Mouse (Mus musculus) NIH3T3 (cell line): ENCODE data around the gene Fcrlb.
"Not testable (repeated sequence)": the region's sequence is repeated elsewhere in the genome, so short reads cannot be mapped to it uniquely, and the experiment has no call there.

Source experiments
- DNase-seq: peaks from one replicate; pipeline ENCODE4 v3.0.0-alpha.2; 2012; ENCODE audit warnings: low read depth

The Fcrlb gene

DNA sequence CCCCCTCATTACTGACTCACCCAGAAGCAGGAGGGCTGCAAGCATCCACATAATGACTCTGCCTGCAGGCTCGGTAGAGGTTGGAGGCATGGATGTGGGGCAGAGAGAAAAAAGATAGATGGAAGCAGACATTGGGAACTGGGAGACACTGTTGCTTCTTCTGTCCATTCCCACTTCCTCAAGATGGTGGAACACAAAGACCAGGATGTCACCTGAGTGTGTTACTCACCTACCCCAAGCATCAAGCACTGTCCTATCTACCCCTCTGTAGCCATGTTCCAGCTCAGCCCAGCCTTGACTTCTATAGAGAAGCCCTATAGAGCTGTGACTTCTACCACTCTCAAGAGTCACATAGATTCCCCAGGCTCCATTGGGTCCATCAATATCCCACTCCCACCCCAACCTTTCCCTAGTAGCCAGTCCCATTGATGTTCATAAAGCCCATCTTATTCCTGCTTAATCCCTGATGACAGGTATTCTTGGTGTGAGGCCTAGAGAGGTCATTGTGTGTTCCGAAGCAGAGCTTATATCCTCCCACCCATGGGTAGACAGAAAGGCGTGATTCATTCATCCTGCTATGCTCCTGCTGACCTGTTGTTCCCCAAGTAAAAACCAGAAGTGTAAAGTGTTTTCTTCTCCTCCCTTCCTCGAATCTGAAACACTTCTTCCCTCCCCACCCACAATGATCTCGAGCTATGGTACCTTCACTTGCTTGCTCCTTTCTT is at the start of gene Fcrlb:
Gene Fcrlb (minus strand): TSS at position 51 of the 725 bp plus-strand sequence.
- DNase-seq, result peak; percentile 60

DNA sequence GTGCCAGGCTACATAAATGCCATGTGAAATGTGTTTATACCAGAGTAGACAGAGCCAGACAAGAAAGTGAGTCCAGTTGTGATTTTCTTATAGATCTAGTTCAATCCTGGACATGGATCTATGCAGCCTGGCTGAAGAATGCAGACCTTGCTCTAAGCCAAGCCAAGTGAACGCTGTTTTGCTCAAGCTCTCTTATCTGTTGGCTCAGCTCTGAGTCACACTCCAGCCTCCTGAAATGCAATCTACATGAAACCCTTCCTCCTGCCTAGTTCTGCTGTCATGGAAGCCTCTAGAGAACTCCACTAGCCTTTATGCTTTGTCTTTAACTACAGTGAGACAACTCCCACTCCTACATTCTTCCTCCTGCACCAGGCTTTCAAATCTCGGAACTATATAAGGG is 49.6 kb upstream of the Fcrlb start:
- peak; percentile 73 for DNase-seq

DNA sequence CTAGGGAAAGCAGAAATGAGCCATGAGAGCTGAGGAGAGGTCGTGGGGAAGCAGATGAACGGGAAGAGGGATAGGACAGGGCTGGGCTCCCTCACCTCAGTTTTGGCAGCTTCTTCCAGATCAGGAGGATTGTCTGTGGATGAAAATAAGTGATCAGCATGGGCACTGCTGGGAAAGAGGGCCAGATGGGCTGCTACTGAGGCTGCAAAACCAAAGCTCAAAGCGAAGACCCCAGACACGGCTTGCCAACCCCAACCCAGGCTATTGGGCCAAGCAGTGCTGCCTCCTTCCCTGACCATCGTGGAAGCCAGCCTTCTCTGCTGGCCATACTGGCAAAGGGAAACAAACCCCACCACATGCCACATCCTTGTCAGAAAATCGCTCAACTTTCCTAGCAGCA is 48.4 kb upstream of the Fcrlb start:
- no peak for DNase-seq

DNA sequence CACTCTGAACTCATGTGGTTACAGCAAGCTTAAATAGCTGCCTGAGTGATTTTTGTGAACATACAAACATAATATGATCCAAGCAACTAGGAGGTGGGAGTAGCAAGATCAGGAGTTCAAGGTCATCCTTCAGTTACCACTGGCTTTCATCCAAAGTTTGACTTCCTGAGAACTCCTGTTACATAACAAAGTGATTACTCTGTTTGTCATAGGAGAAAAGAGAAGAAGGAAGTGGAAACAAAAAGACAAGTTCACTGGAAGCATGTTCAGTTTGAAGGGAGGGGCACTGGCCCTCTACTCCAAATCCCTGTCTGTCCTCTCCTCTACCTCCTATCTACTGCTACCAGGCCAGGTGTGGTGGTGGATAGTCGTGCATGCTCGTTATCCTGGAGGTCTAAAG is 47.0 kb upstream of the Fcrlb start:
- DNase-seq, result peak; percentile 27

DNA sequence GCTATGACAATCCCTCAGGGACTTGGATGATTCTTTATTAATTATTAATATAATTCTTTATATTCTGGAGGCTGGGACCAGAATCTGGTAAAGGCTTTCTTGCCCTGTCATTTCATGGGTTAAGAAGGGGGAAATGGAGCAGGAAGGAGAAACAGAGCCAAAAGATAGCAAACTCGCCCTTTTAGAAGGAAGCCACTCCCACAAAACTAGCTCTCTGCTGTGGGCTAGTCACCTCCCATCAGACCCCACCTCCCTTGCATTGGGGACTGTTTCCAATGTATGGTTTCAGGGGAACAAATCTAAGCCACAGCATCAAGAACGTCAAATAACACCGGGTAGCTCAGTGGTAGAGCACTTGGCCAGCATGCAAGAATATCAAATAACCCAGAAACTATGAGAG is 45.5 kb upstream of the Fcrlb start:
- no peak for DNase-seq

DNA sequence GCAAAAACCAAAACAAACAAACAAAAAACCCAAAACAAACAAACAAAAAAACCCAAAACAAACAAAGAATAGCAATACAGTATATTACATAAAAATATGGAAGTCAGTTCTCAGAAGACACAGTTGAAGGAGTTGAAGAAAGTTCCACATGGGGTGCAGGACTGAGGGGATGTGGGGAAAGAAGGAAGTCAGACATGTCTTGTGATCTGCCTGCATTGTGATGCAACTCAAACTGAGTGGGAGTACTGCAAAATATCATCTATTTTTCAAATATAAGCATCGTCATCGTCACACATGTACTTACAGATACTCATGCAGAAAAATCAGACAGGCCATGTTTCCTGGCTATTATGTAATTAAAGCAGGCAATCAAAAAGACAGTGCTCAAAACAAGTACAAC is 40.5 kb upstream of the Fcrlb start:
- no peak for DNase-seq

DNA sequence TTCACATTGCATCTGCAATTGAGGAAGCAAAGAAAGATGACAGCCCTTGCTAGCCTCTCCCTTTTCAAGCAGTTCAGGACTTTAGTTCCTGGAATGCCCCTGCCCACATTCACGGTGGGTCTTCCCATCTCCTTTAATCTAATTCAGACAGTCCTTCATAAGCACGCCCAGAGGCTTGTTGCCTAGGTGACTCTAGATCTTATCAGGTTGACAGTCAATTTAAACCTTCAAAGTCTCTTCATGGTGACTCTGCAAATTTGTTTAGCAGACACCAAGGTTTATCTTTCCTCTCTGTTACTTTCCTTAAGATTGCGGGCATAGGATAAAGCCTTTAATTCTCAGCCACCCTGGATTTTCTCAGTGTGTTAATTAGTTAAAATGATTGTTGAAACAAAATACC is 38.0 kb upstream of the Fcrlb start:
- DNase-seq, result no peak

DNA sequence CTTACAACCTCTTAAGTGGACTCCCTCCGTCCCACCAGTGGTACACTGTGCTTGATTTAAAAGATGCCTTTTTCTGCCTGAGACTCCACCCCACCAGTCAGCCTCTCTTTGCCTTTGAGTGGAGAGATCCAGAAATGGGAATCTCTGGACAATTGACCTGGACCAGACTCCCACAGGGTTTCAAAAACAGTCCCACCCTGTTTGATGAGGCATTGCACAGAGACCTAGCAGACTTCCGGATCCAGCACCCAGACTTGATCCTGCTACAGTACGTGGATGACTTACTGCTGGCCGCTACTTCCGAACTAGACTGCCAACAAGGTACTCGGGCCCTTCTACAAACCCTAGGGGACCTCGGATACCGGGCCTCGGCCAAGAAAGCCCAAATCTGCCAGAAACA is 32.2 kb upstream of the Fcrlb start:
- not testable (repeated sequence) for DNase-seq

DNA sequence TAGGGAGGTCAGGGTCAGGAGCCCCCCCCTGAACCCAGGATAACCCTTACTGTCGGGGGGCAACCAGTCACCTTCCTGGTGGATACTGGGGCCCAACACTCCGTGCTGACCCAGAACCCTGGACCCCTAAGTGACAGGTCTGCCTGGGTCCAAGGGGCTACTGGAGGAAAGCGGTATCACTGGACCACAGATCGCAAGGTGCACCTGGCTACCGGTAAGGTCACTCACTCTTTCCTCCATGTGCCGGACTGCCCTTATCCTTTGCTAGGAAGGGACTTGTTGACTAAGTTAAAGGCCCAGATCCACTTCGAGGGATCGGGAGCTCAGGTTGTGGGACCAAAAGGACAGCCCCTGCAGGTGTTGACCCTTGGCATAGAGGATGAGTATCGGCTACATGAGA is 31.4 kb upstream of the Fcrlb start:
- DNase-seq, result not testable (repeated sequence)

DNA sequence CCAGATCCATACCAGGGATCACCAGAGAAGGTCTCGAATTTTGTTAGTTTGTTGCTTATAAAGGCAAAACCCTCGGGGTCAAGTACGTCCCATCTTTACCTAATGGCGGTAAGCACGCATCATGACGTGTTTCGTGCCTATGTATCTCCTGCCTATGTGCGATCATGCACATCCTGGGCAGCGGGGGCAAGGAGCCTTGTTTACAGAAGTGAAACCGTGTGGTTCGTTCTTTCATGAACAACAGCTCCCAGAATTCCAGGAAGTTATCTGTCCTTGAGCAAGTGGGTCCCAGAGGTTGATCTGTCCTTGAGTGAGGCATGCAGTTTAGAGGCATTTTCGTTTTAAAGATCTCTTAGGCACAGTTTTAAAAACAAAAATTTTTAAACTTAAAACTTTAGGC is 26.5 kb upstream of the Fcrlb start:
- DNase-seq, result no peak

DNA sequence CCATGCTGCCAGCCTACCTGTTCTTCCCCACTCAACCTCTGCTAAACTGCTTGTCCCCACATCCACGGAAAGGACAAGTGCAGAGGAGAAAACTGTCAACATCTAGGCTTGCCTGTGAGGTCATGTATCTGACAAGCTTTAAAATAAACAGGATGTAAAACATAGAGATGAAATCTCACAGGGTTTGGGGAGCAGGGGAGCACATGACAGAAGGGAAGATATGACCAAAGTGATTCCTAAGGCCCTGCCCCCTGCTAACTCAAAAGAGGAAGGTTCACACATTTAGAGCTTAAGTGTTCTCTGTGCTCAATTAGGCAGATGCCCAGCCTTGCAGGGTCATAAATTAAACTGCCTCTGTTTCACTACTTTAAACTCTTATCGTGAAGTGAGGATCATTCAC is 21.6 kb upstream of the Fcrlb start:
- no peak for DNase-seq

DNA sequence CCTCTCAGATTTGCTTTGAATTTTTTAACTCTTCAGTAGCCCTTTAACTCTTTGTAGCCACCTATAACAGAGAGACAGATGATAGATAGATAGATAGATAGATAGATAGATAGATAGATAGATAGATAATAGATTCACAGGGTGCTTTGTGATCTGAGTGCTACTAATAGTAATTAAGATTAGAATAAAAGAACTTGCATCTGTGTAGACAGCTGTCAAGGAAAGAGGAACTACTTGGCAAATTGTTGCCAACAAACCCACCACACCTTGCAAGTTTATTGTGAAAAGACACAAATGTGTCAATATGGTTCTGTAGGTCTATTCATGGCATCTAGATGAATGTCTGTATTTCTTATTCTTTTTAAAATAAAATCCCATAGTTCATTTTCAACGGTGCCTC is 21.2 kb upstream of the Fcrlb start:
- DNase-seq, result no peak

DNA sequence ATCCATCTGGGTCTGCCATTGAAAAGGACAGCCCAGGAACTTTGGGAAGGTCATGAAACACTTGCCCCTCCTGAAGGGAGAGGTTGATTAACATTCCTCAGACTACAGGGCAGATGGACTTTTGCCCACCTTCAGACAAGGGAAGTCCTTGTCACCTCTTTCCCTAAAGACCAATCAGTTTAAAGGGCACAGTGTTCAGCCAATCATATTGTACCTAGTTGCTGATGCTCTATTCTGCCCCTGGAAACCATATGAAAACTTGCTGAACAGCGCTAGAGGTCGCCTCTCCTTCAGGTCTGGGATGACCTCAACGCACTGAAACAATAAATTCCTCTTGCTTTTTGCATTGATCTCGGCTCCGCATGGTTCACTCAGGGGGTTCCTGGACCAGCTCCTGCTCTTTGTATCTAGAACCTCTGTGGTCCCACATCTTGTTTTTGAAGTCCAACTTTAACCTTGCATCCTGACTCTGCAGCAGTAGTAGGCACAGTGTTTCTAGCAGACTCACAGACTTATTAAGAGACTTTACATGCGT is 20.7 kb upstream of the Fcrlb start:
- DNase-seq, result no peak

DNA sequence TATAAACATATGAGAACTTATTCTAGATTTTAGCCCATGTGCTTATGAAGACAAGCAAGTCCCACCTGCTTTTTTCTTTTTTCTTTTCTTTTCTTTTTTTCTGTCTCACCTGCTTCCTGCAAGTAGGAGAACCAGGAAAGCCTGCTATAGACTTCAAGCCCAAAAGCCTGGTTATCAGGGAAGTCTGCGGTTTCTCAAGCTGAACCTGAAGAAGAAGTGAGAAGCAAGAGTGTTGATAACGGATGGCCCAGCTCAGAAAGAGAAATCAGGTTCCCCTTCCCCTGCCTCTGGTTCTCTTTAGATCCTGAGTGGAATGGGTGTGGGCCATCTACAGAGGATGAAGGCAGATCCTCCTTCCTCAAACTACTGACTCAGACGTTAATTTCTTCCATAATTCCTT is 19.3 kb upstream of the Fcrlb start:
- DNase-seq, result no peak

DNA sequence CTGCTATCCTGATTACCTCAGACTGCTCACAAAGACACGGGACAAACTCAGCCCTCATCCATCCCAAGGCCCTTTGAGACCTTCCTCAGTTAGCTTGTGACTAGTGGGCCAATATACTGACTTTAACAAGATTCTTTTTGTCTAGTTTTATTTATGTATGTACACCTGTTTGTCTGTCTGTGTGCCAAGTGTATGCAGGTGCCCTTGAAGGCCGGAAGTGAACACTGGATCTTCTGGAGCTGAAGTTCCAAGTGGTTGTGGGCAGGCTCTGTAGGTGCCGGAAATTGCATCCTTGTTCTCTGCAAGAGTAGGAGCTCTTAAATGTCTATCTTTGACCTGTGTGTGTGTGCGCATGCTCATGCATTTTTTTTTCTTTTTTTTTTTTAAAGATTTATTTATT is 16.5 kb upstream of the Fcrlb start:
- no peak for DNase-seq

DNA sequence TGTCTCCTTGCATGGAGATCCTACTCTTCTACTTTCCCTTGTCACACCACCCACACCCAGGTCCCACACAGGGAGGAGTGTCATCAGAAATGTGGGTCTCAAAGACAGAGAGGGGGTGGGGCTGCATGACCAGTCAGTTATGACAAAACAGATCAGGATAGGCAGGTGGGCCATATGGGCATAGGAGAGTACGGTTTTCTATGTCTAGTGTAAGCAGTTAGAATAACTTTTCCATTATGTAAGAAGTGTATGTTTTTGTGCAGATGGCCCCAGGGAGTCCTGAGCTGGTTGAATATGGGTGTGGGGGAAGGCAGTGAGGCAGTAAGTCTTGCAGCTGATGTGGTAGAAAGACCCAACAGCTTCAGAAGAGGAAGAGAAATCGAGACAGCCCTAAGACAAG is 15.7 kb upstream of the Fcrlb start:
- DNase-seq, result no peak

DNA sequence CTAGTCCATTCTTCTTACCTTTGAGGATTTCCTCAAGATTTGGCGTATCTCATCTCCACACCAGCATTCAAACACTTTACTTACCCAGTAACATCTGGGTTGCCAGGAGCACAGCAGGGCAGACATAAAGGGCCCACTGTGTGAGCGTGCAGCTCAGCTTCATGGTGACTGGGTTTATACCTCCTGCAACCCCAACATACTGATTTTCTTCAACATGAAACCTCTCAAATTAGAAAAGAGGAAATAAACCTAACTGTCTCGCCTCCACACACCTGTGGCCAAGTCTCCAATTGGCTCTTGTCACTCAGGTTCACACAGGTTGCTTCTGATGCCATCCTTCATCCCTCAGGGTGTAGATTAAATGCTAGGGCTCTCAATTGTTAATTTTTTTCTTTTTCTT is 14.6 kb upstream of the Fcrlb start, which contains the start of gene Fcrla:
Gene Fcrla (minus strand): TSS at position 206 of the 400 bp plus-strand sequence.
- no peak for DNase-seq

DNA sequence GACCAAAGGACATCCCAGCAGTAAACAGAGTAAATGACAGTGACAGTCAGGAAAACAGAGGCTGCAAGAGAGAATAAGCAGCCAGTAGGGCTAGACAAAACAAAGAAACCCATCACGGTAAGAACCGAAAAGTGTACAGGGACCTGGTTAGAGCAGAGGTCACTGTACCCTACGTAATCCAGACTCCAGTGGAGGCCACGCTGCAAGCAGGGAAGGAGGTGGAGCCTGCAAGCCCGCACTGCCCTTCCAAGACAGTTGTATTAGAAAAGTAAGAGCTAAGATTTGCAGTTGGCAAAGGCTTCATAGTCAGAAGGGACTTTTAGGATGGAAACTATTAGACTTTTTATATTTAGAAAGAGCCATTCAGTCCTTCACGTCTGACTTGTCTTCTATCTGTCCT is 14.2 kb upstream of the Fcrlb start:
- no peak for DNase-seq

DNA sequence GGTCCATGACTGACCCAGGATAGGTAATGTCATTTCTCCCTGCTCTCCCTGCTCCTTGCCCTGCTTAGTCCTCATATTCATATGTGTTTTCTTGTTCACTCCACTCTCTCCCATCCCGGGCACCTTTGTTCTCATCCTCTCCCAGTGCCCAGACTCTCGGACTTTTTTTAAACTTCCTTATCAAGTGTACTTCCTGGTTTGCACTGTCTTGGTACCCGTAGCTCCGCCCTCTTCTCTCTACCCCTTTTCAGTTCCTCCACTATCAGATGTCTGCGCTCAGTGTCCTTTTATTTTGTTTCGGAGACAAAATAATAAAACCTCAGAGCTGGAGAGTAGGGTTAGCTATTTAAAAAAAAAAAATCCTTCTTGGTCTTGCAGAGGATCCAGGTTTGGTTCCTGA is 11.7 kb upstream of the Fcrlb start:
- DNase-seq, result no peak

DNA sequence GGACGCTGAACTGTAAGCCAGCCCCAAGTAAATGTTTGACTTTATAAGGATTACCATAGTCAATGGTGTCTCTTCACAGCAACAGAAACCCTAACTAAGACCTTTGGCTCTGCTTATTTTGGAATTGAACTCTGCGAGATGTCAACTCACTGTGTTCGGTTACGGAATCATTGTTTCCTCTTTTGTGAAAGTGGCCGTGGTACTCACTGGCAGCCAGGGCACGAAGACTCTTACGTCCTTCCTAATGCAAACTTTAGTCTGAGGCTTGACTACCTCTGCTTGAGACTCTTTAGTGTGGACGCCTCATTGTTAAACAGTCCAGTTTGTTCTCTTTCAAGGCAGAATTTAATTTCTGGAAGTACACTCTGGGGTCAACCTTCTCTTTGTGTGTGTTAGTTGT is 6.6 kb upstream of the Fcrlb start:
- DNase-seq, result no peak

DNA sequence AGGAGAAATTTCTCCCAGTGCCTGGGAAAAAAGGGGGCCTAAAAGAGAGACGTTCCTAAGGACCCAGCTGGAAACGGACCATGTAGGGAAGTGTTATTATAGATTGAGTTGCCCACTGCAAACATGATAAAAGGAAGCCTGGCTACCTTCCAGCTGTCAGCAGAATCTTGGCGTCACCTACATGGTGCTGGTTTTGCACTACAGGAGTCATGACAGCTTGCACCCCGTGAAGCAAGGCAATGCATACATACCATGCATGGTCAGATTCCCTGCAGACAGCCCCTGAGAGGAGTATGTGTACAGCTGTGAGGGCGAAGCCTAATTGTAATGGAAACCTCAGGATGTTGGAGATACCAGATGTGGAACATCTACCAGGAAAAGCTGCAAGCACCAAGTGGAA is 2.9 kb upstream of the Fcrlb start:
- DNase-seq, result no peak

DNA sequence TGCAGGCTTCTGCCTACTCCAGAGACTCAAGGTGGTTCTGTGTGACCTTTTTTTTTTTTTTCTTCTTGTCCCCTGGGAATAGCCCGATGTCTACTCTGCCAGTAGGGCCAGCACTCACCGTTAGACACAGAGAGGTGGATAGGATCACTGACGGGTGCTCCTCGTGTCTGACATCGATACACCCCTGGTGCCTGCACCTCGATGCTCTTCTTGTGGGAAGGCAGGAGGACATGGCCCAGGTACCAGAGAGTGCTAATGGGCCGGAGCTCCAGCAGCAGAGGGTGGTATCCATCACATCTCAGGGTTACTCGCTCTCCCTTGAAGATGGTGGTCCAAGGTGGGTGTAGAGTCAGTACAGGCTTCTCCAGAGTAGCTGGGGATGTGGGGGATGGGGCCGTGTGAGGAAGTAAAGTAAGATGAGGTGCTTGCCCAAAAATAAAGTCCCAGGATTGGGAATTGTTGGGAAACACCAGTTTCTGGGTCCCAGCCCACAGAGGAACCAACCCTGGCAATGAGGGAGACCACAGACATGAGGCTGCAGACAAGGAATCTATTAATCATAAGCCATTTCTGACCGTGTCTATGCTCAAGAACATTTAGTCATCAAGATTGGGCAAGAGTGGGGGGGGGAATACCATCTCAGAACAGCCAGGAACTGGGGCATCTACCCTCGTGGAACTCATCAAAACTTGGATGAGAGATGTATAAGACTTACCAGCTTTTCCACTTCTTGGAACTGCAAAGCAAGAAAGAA is 657 bp downstream of the Fcrlb start:
- DNase-seq, result peak; percentile 96

DNA sequence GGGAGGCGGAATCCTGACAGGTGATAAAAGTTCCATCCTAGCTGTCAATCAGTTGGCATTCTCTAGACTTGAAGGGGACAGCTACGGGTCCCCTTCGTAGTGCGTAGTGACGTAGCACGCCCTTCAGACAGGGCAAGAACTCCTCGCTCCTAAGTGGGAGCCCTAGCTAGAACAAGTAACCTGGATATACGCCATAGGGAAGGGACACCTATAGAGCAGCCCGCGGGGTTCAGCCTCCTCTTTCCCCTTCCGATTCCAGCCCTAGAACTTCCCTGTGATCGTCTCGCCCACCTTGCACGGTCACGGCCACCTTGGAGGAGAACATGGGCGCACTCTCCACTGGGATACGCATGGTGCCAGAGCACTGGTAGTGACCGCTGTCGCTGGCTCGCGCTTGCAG is 4.4 kb downstream of the Fcrlb start:
- DNase-seq, result no peak
